Mouse (Mus musculus): ENCODE measurements around the gene Junb.

Junb gene

DNA sequence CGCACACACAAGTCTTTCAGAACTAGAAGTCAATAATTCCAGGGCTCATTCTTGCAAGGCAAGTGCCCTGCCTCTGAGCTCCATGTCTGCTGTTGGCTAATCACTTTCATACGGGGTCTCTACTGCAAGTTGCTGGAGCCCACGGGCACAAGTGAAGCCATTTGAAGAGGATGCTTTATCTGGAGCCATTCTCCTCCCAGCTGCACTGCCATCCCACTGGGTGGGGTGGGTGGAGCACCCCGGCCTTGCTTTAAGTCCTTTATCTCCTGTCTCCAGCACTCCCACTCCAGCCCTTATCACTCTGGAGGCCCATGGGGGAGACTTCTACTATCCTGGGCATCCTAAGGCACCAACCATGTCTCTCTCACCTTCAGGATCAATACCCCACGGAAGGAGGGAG lies 7.6 kb downstream of the Junb start:
- no peak for DNase-seq (ENCODE audit: low spot score)

- no peak for DNase-seq (ENCODE audit: low spot score)
These were observed 8.3 kb downstream of the Junb start for GRCm38 (mm10) chr8:84970135-84970790.

- no peak for DNase-seq (ENCODE audit: low spot score)
These were observed 9.0 kb downstream of the Junb start, which contains the start of the genes Gm49661, Prdx2 and Rnaseh2a for GRCm38 (mm10) chr8:84969241-84970134. TSS of gene Gm49661 (minus strand) at chr8:84969433. TSS of gene Prdx2 (plus strand) at chr8:84969587. TSS of gene Rnaseh2a (minus strand) at chr8:84969767.

- no peak for DNase-seq (ENCODE audit: low spot score)
These were observed 9.9 kb downstream of the Junb start for GRCm38 (mm10) chr8:84968650-84969049.

- DNase-seq (ENCODE audit: low spot score), result no peak
These were observed 10.8 kb downstream of the Junb start for GRCm38 (mm10) chr8:84967532-84968304.

DNA sequence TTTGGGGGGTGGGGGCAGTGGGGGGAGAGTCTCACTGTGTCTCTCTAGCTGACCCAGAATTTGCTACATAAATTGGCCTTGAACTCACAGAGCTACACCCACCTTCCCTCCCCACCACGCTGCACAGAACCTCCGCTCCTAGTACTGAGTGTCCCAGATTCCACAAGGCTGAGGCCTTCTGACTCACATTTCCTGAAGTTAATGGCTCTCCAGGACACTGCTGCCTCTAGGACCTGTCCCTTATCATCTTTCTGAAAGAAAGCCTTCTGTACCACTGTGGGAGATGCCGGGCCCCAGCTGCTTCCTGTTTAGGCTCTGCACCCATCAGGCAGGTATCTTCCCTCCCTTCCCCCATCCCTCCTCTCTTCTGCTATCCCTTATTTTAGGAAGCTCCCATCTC lies 11.9 kb downstream of the Junb start:
- no peak for DNase-seq (ENCODE audit: low spot score)

DNA sequence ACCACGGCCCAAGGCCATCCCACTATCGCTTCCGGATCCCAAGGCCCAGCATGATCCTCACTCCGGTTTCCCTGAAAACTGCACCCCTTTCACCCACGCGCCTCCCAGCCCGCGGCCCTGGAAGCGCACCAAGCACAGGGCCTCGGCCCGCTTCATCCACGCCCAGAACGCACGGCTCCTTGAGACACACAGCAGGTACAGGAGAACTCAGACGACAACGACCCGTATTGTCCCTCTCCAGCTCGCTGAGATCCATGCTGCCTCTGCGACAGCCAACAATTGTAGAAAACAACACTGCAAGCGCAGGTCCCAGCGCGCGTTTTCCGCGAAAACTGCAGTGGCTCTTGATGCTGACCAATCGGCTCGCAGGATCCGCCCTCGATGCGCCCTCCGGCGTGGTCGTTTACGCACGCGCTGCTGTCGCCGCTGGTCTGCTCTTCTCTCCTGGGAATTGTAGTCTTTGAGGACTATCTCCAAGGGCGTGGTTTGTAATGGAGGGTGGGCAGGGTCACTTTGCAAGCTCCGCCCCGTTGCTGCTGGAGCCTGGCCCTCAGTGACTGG lies 12.7 kb downstream of the Junb start:
- DNase-seq (ENCODE audit: low spot score), result peak; percentile 87

GRCm38 (mm10) chr8:84963952-84964351 lies 14.6 kb downstream of the Junb start:
- no peak for DNase-seq (ENCODE audit: low spot score)

DNA sequence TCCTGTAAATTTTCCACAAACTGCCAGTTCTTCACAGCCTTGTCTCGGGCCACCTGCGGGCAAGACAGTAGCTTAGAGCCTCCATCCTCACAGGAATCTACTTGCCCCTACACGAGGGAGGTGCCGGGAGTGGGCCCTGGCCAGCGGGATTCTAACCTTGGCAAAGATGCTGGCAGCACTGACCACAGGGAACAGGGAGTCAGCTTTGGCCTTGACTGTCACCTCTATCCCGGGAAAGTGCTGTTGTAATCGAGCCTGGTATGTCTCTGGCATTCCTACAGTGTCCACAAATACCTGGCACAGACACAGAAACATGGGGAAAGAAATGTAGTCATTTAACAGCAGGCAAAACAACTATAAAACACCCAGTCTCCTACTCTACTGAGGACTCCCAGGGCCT lies 18.7 kb downstream of the Junb start:
- no peak for DNase-seq (ENCODE audit: low spot score)

DNA sequence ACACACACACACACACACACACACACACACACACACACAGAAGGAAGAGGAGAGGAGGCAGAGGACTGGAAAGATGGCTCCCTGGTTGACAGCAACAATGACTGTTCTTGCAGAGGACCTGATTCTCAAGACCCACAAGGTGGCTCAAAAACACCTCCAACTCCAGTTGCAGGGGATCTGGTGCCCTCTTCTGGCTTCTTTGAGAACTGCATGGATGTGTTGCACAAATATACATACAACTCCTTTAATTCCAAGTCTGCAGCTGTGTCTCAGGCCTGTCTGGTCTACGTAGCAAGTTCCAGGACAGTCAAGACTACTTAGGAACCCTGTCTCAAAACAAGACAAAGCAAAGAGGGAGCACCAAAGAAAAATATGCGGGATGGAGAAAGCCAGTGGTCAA lies 21.8 kb downstream of the Junb start:
- DNase-seq (ENCODE audit: low spot score), result no peak

DNA sequence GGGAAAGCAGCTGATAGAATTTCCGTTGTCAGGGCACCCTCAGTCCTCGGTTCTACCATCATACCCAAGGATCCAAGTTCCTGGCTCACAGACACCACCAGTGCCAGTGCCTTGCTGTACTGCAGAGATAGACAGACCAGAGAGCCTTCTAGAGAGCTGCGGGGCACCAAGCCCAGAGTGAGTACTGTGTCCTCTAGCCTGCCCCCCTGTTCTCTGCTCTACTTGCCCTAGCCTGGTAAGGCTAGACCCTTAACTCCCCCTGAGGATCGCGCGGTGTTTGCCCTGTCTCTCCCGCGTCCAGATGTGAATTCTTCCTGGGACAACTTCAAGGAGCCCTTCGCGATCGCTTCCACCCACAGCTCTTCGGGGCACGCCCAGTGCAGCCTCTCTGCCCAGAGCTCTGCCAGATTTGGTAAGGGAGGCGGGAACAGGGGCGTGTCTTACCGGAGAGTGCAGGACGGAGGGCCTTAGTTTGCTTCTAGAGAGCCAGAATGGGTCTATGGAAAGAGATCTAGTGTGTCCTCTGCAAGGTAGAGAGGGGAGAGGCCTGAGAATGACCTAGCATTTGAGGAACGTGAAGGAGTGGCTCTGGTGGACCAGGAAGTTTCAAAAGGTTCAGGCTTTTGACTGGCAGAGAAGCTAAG lies 25.8 kb downstream of the Junb start:
- DNase-seq (ENCODE audit: low spot score), result no peak

- DNase-seq (ENCODE audit: low spot score), result no peak
These were observed 28.8 kb downstream of the Junb start for GRCm38 (mm10) chr8:84949753-84950152.

- DNase-seq (ENCODE audit: low spot score), result no peak
These were observed 31.3 kb downstream of the Junb start for GRCm38 (mm10) chr8:84947241-84947545.

DNA sequence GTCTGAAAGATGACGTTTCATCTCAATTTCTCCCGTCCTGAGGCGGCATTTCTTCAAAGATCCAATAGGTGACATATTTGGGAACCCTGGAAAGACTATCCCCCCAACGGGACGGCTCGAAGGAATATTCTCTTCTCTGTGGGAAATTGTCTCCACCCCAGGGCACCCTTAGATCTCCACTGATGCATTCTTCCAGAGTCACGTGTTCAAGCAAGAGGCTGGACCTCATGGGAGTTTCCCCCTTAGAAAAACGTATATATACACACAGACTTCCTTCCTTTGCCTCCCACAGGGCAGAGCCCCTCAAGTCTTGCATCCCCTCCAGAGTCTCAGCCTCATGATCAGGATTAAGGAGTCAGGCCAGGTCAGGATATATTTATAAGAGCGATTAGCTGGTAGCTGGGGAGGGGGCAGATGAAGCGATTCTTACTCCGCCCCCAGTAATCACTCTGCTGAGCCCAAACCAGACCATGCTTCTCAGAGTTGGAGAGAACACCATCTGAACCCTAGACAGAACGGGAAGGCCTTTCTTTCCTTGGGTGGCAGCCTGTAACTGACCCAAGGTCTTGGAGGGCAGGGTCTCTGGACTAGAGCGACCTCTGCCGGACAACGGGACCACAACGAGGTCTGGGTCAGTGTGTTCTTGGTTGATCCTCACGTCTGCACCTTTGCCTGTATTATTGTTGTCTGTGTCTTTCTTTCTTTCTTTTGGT lies 31.8 kb downstream of the Junb start, which contains the start of gene Rtbdn:
Gene Rtbdn (plus strand): TSS at position 464 of the 713 bp plus-strand sequence.
- no peak for DNase-seq (ENCODE audit: low spot score)

DNA sequence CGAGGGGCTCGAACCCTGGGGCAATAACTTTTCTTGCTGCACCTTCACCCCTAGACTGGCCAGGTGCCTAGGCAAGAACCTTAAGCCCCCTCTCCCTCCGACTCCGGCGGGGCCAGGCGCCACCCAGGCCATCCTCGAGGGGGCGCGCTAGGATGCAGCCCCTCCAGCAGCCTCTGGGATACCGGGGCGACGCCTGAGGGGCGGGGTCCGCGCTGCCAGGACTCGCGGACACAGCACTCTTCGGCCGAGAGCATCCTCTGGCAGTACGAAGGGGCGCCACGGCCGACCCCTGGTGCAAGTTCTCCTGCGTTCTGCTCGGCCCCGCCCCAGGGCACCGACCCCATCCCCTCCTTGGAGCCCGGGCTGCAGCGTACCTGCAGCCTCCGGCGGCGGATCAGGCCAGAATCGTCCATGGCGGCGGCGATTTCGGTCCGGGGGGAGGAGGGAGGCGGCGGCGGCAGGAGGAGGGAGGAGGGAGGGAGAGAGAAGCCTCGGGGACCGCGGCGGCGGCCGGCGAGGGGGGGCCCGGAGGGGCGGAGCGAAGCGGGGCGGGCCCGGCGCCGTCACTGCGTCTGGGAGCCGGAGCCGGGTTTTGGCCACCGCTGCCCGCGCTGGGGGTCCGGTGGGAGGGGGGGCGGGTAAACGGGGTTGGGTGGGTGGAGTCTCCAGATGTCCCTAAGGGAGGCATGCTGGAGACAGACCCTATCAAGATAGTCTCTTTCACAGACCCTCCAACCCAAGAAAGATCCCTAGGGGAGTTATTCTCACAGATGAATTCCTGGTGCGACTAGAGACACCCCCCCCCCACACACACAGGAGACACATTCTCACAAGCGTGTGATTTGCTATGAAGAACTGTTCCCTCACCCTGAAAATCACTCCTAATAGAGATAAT lies 32.6 kb downstream of the Junb start:
- no peak for DNase-seq (ENCODE audit: low spot score)

DNA sequence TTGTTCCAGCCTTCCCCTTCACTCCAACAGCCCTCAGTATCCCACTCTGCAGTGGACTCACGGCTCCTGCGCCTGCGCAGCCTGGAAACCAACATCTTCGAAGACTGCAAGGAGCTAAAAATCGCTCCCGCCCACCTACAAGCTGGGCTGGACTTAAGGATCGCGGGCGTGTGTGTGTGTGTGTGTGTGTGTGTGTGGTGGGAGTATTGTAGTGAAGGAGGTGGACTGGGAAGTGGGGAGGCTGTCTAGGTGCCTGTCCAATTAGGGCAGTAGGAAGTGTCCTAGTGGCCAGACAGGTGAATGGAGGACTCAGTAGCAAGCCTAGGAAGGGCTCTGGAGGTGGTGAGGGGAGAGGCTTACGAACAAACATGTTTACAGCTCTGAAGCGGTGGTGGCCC lies 33.3 kb downstream of the Junb start:
- no peak for DNase-seq (ENCODE audit: low spot score)

- DNase-seq (ENCODE audit: low spot score), result no peak
These were observed 33.9 kb downstream of the Junb start for GRCm38 (mm10) chr8:84944478-84945160.

DNA sequence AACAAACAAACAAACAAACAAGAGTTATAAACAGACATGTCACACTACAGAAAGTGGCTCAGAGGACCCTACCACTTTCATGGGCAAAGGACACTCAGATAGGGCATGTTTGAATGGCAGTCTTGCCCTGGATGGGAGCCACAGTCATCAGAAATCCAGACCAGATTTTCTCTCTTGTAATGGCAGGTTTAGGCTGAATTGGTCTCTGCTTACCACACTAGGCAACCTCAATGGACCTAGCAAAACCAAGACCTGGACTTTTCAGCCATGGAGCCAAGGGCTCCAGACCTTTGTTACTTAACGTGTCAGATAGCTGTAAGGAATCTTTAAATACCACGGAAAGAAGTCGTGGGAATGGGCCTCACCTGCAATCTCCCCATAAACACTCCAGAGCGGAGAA lies 34.8 kb downstream of the Junb start:
- no peak for DNase-seq (ENCODE audit: low spot score)
